Mouse (Mus musculus): ENCODE measurements around the gene Pde4d.
"Not testable (repeated sequence)": the region's sequence is repeated elsewhere in the genome, so short reads cannot be mapped to it uniquely, and the experiment has no call there.

The Pde4d gene

GRCm38 (mm10) chr13:108714032-108714431, 264.3 kb downstream of the Pde4d start:
- DNase-seq: no peak

GRCm38 (mm10) chr13:108715029-108715428, 265.3 kb downstream of the Pde4d start:
- no peak for DNase-seq

GRCm38 (mm10) chr13:108722234-108722633, 272.5 kb downstream of the Pde4d start:
- DNase-seq: peak; percentile 52

GRCm38 (mm10) chr13:108734356-108734755, 284.6 kb downstream of the Pde4d start:
- DNase-seq: peak; percentile 13

GRCm38 (mm10) chr13:108751155-108751840, 301.6 kb downstream of the Pde4d start:
- no peak for DNase-seq

GRCm38 (mm10) chr13:108757477-108757876, 307.7 kb downstream of the Pde4d start:
- DNase-seq: no peak

- DNase-seq: no peak
These were observed 308.6 kb downstream of the Pde4d start for GRCm38 (mm10) chr13:108758331-108758730.

- no peak for DNase-seq
These were observed 309.4 kb downstream of the Pde4d start for GRCm38 (mm10) chr13:108759140-108759539.

GRCm38 (mm10) chr13:108763295-108763694, 313.5 kb downstream of the Pde4d start:
- DNase-seq: no peak

GRCm38 (mm10) chr13:108766020-108766727, 316.4 kb downstream of the Pde4d start:
- DNase-seq: no peak

GRCm38 (mm10) chr13:108769465-108770056, 319.8 kb downstream of the Pde4d start:
- DNase-seq: no peak

- no peak for DNase-seq
These were observed 322.6 kb downstream of the Pde4d start for GRCm38 (mm10) chr13:108772386-108772785.

GRCm38 (mm10) chr13:108774981-108775380, 325.2 kb downstream of the Pde4d start:
- DNase-seq: peak; percentile 7

- no peak for DNase-seq
These were observed 326.1 kb downstream of the Pde4d start for GRCm38 (mm10) chr13:108775882-108776281.

GRCm38 (mm10) chr13:108797620-108798019, 347.9 kb downstream of the Pde4d start:
- DNase-seq: not testable (repeated sequence)

GRCm38 (mm10) chr13:108809191-108809590, 359.4 kb downstream of the Pde4d start:
- DNase-seq: no peak

- peak; percentile 78 for DNase-seq
These were observed 363.2 kb downstream of the Pde4d start for GRCm38 (mm10) chr13:108812956-108813355.

GRCm38 (mm10) chr13:108819846-108820408, 370.2 kb downstream of the Pde4d start:
- DNase-seq: no peak

- DNase-seq: no peak
These were observed 370.7 kb downstream of the Pde4d start for GRCm38 (mm10) chr13:108820487-108820886.

- no peak for DNase-seq
These were observed 371.5 kb downstream of the Pde4d start for GRCm38 (mm10) chr13:108821270-108821669.

GRCm38 (mm10) chr13:108824638-108825310, 375.0 kb downstream of the Pde4d start:
- no peak for DNase-seq

GRCm38 (mm10) chr13:108825501-108825900, 375.8 kb downstream of the Pde4d start:
- DNase-seq: no peak

GRCm38 (mm10) chr13:108834197-108834596, 384.4 kb downstream of the Pde4d start:
- DNase-seq: no peak
